Mouse (Mus musculus): ENCODE data around the gene Scp2d1. TPM values are rescaled to one million over a fixed set of nuclear protein-coding genes. Genes with fewer than 3 reads are reported as not detected.
A peak's percentile ranks its signal among the peaks of the same experiment; 100 is the strongest.

Scp2d1 gene
- total and polyA plus RNA-seq, 3 experiments: not detected

GRCm38 (mm10) chr2:144782481-144782880, 41.0 kb upstream of the Scp2d1 start:
- DNase-seq: no peak
- Histone ChIP-seq H3K4me3 (no peak overlapping the region), H3K27ac (no peak overlapping the region), H3K36me3 (ENCODE audit: control insufficient read depth, insufficient read depth, low read length) (no peaks in the 10 kb centered on the region), H3K9ac (ENCODE audit: low read depth, low read length) (no peak overlapping the region), H3K4me1 (ENCODE audit: control insufficient read depth, insufficient read depth, low read length) (no peaks in the 10 kb centered on the region), H3K27me3 (ENCODE audit: control insufficient read depth, insufficient read depth, low read length) (no peaks in the 10 kb centered on the region), H3K79me2 (replicated peaks; ENCODE audit: control insufficient read depth, insufficient read depth, low read length) (no peaks in the 10 kb centered on the region)
- WGBS: 59% methylated on average over 4 of the region's 4 CpGs
- TF ChIP-seq POLR2A (IDR thresholded peaks at IDR 0.05; ENCODE audit: insufficient read depth, low read depth, low read length): no peak
- no peak for TF ChIP-seq EP300 (IDR thresholded peaks at IDR 0.05; ENCODE audit: insufficient read depth, low read depth, low read length)
- no peak for TF ChIP-seq CTCF (IDR thresholded peaks at IDR 0.05)
- intact Hi-C loops (cut with DNase I): no loop called here

GRCm38 (mm10) chr2:144783190-144783589, 40.3 kb upstream of the Scp2d1 start:
- no peaks in the 10 kb centered on the region for H3K79me2 ChIP-seq (replicated peaks; ENCODE audit: control insufficient read depth, insufficient read depth, low read length)
- intact Hi-C loops (cut with DNase I): no loop called here
- no peaks in the 10 kb centered on the region for H3K36me3 ChIP-seq (ENCODE audit: control insufficient read depth, insufficient read depth, low read length)
- H3K4me1 ChIP-seq (ENCODE audit: control insufficient read depth, insufficient read depth, low read length): no peaks in the 10 kb centered on the region
- TF ChIP-seq POLR2A (IDR thresholded peaks at IDR 0.05; ENCODE audit: insufficient read depth, low read depth, low read length) (no peak), CTCF (IDR thresholded peaks at IDR 0.05) (no peak), EP300 (IDR thresholded peaks at IDR 0.05; ENCODE audit: insufficient read depth, low read depth, low read length) (no peak)
- no peak for DNase-seq
- no peaks in the 10 kb centered on the region for H3K27me3 ChIP-seq (ENCODE audit: control insufficient read depth, insufficient read depth, low read length)
- WGBS: 61% methylated on average over 1 of the region's 1 CpGs
- no peak overlapping the region for H3K9ac ChIP-seq (ENCODE audit: low read depth, low read length)
- H3K4me3 ChIP-seq: no peak overlapping the region
- no peak overlapping the region for H3K27ac ChIP-seq

- H3K27ac ChIP-seq: no peak overlapping the region
- H3K4me1 ChIP-seq (ENCODE audit: control insufficient read depth, insufficient read depth, low read length): no peaks in the 10 kb centered on the region
- H3K79me2 ChIP-seq (replicated peaks; ENCODE audit: control insufficient read depth, insufficient read depth, low read length): no peaks in the 10 kb centered on the region
- H3K27me3 ChIP-seq (ENCODE audit: control insufficient read depth, insufficient read depth, low read length): no peaks in the 10 kb centered on the region
- no peak overlapping the region for H3K4me3 ChIP-seq
- TF ChIP-seq CTCF (IDR thresholded peaks at IDR 0.05) (no peak), EP300 (IDR thresholded peaks at IDR 0.05; ENCODE audit: insufficient read depth, low read depth, low read length) (no peak), POLR2A (IDR thresholded peaks at IDR 0.05; ENCODE audit: insufficient read depth, low read depth, low read length) (no peak)
- no peak for DNase-seq
- intact Hi-C loops (cut with DNase I): no loop called here
- H3K9ac ChIP-seq (ENCODE audit: low read depth, low read length): no peak overlapping the region
- no peaks in the 10 kb centered on the region for H3K36me3 ChIP-seq (ENCODE audit: control insufficient read depth, insufficient read depth, low read length)
- WGBS: 92% methylated on average over 6 of the region's 6 CpGs
Observed at GRCm38 (mm10) chr2:144783831-144784230, 39.6 kb upstream of the Scp2d1 start.

GRCm38 (mm10) chr2:144791671-144792294, 31.7 kb upstream of the Scp2d1 start:
- DNase-seq: no peak
- H3K36me3 ChIP-seq (ENCODE audit: control insufficient read depth, insufficient read depth, low read length): no peaks in the 10 kb centered on the region
- intact Hi-C loops (cut with DNase I): no loop called here
- H3K4me1 ChIP-seq (ENCODE audit: control insufficient read depth, insufficient read depth, low read length): no peaks in the 10 kb centered on the region
- WGBS: 78% methylated on average over 14 of the region's 14 CpGs
- TF ChIP-seq CTCF (IDR thresholded peaks at IDR 0.05) (no peak), EP300 (IDR thresholded peaks at IDR 0.05; ENCODE audit: insufficient read depth, low read depth, low read length) (no peak), POLR2A (IDR thresholded peaks at IDR 0.05; ENCODE audit: insufficient read depth, low read depth, low read length) (no peak)
- no peak overlapping the region for H3K9ac ChIP-seq (ENCODE audit: low read depth, low read length)
- H3K27me3 ChIP-seq (ENCODE audit: control insufficient read depth, insufficient read depth, low read length): no peaks in the 10 kb centered on the region
- no peaks in the 10 kb centered on the region for H3K79me2 ChIP-seq (replicated peaks; ENCODE audit: control insufficient read depth, insufficient read depth, low read length)
- H3K4me3 ChIP-seq: no peak overlapping the region
- no peak overlapping the region for H3K27ac ChIP-seq

GRCm38 (mm10) chr2:144797515-144797914, 25.9 kb upstream of the Scp2d1 start:
- Histone ChIP-seq H3K4me3 (no peak overlapping the region), H3K27me3 (ENCODE audit: control insufficient read depth, insufficient read depth, low read length) (no peaks in the 10 kb centered on the region), H3K9ac (ENCODE audit: low read depth, low read length) (no peak overlapping the region), H3K36me3 (ENCODE audit: control insufficient read depth, insufficient read depth, low read length) (no peaks in the 10 kb centered on the region), H3K27ac (no peak overlapping the region), H3K79me2 (replicated peaks; ENCODE audit: control insufficient read depth, insufficient read depth, low read length) (no peaks in the 10 kb centered on the region), H3K4me1 (ENCODE audit: control insufficient read depth, insufficient read depth, low read length) (no peaks in the 10 kb centered on the region; the same call in 1 of the 2 replicates)
- DNase-seq: peak in 1 of 2 experiments; percentile 9
- intact Hi-C loops (cut with DNase I): no loop called here
- WGBS: 26% methylated on average over 8 of the region's 8 CpGs
- no peak for TF ChIP-seq CTCF (IDR thresholded peaks at IDR 0.05)
- TF ChIP-seq EP300 (IDR thresholded peaks at IDR 0.05; ENCODE audit: insufficient read depth, low read depth, low read length): 0 out of 2 replicates have a peak, but pooled peaks have one; percentile 48
- no peak for TF ChIP-seq POLR2A (IDR thresholded peaks at IDR 0.05; ENCODE audit: insufficient read depth, low read depth, low read length)
